Mouse (Mus musculus): ENCODE measurements at regions not wholly inside any gene's neighbourhood (a gene's known extent, or its start where the extent isn't known, plus 50 kb on each side); places are given as distances from the start of the nearest gene placed in this dataset.

GRCm38 (mm10) chr3:58153874-58154756, 260.4 kb upstream of the Tsc22d2 start:
- no peaks in the 10 kb centered on the region for H3K9me3 ChIP-seq (ENCODE audit: control insufficient read depth, low read length)
- no peak overlapping the region for H3K9ac ChIP-seq (ENCODE audit: low read depth, low read length)
- no peaks in the 10 kb centered on the region for H3K4me1 ChIP-seq (ENCODE audit: control insufficient read depth, insufficient read depth, low read depth, low read length)
- H3K4me3 ChIP-seq (ENCODE audit: low read length): no peak overlapping the region
- no peaks in the 10 kb centered on the region for H3K36me3 ChIP-seq (ENCODE audit: control insufficient read depth, insufficient read depth, low read length)
- no peak for ATAC-seq
- no peak overlapping the region for H3K27ac ChIP-seq (ENCODE audit: low read depth, low read length)
- H3K4me2 ChIP-seq (ENCODE audit: low read length): no peak overlapping the region
- H3K27me3 ChIP-seq (replicated peaks; ENCODE audit: control insufficient read depth, insufficient read depth, low read length): no peaks in the 10 kb centered on the region
- 80% methylated on average over 21 of the region's 21 CpGs for WGBS

- H3K4me2 ChIP-seq (ENCODE audit: low read length): no peak overlapping the region
- H3K9ac ChIP-seq (ENCODE audit: low read depth, low read length): no peak overlapping the region
- no peak overlapping the region for H3K27ac ChIP-seq (ENCODE audit: low read depth, low read length)
- H3K36me3 ChIP-seq (ENCODE audit: control insufficient read depth, insufficient read depth, low read length): no peaks in the 10 kb centered on the region
- H3K27me3 ChIP-seq (replicated peaks; ENCODE audit: control insufficient read depth, insufficient read depth, low read length): no peaks in the 10 kb centered on the region
- no peaks in the 10 kb centered on the region for H3K4me1 ChIP-seq (ENCODE audit: control insufficient read depth, insufficient read depth, low read depth, low read length)
- ATAC-seq: peak; percentile 53
- H3K4me3 ChIP-seq (ENCODE audit: low read length): no peak overlapping the region
- no peaks in the 10 kb centered on the region for H3K9me3 ChIP-seq (ENCODE audit: control insufficient read depth, low read length)
- 62% methylated on average over 3 of the region's 3 CpGs for WGBS
Observed at GRCm38 (mm10) chr3:58159384-58159783, 255.1 kb upstream of the Tsc22d2 start.

DNA sequence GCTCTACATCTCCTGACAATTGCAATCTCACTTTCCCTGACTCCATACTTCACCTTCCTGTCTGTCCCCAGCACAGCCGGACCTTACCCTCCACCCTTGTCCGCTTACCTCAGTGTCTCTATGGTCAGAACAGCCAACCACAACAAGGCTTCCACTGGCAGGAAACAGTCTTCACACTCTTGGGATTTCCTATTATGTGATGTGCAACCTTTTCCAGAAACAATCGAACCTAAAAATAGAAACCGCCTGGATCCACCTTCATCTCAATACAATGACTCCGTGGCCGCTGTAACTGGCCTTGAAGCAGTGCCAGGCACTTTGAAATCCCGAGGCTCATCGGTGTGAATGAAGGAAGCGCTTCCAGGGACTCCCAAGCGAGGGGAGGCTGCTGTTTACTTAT, 252.3 kb upstream of the Tsc22d2 start:
- H3K9me3 ChIP-seq (ENCODE audit: control insufficient read depth, low read length): no peaks in the 10 kb centered on the region
- H3K9ac ChIP-seq (ENCODE audit: low read depth, low read length): no peak overlapping the region
- H3K27ac ChIP-seq (ENCODE audit: low read depth, low read length): no peak overlapping the region
- WGBS: 32% methylated on average over 10 of the region's 10 CpGs
- H3K27me3 ChIP-seq (replicated peaks; ENCODE audit: control insufficient read depth, insufficient read depth, low read length): no peaks in the 10 kb centered on the region
- no peak overlapping the region for H3K4me2 ChIP-seq (ENCODE audit: low read length)
- H3K4me1 ChIP-seq (ENCODE audit: control insufficient read depth, insufficient read depth, low read depth, low read length): no peaks in the 10 kb centered on the region
- peak; percentile 34; the same call in 1 of the 2 replicates for ATAC-seq
- H3K36me3 ChIP-seq (ENCODE audit: control insufficient read depth, insufficient read depth, low read length): no peaks in the 10 kb centered on the region
- H3K4me3 ChIP-seq (ENCODE audit: low read length): no peak overlapping the region

DNA sequence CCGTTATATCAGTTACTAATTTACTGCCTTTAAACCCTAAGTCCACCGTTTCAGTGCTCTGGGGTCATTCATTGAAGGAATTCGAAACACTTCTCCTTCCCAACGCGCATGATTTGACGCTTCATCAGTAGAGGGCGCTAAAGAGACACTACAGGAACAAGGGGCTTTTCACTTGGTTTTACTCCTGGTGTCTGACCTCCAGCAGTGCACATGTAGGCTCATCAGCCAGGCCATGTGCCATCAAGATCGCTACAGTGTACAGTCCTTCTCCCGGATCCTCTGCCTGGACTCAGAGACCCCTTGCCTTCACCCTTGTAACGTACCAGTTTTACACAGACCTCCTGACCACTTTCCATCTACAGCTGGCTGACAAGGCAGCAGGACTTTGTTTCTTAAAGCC, 250.7 kb upstream of the Tsc22d2 start:
- Histone ChIP-seq H3K27ac (ENCODE audit: low read depth, low read length) (no peak overlapping the region), H3K27me3 (replicated peaks; ENCODE audit: control insufficient read depth, insufficient read depth, low read length) (no peaks in the 10 kb centered on the region), H3K4me1 (ENCODE audit: control insufficient read depth, insufficient read depth, low read depth, low read length) (no peaks in the 10 kb centered on the region), H3K9me3 (ENCODE audit: control insufficient read depth, low read length) (no peaks in the 10 kb centered on the region), H3K4me2 (ENCODE audit: low read length) (peak overlapping the region; percentile 25; the same call in 1 of the 2 replicates), H3K4me3 (ENCODE audit: low read length) (no peak overlapping the region), H3K36me3 (ENCODE audit: control insufficient read depth, insufficient read depth, low read length) (no peaks in the 10 kb centered on the region), H3K9ac (ENCODE audit: low read depth, low read length) (no peak overlapping the region)
- ATAC-seq: peak; percentile 65
- WGBS: 8% methylated on average over 10 of the region's 10 CpGs

DNA sequence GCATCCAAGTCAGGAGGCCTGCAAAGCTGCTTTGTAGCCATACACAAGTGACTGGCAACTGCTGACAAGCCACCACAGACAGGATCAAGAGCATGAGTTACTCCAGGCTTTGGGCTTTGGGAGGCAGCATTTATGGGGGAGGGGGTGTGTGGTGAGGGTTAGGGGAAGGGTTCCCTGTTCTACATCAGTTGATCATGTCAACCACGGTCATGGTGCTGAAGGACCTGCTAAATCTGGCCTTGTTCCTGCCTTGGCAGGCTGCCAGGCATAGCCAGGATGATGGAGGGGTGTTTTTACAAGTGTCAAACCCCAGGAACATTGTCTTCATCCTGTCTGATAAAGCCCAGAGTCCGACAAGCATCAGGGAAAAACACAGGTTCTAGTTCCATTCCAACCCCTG, 247.9 kb upstream of the Tsc22d2 start:
- 55% methylated on average over 2 of the region's 2 CpGs for WGBS
- Histone ChIP-seq H3K4me3 (ENCODE audit: low read length) (no peak overlapping the region), H3K9me3 (ENCODE audit: control insufficient read depth, low read length) (no peaks in the 10 kb centered on the region), H3K27ac (ENCODE audit: low read depth, low read length) (no peak overlapping the region), H3K9ac (ENCODE audit: low read depth, low read length) (no peak overlapping the region), H3K36me3 (ENCODE audit: control insufficient read depth, insufficient read depth, low read length) (no peaks in the 10 kb centered on the region), H3K4me2 (ENCODE audit: low read length) (no peak overlapping the region), H3K4me1 (ENCODE audit: control insufficient read depth, insufficient read depth, low read depth, low read length) (no peaks in the 10 kb centered on the region), H3K27me3 (replicated peaks; ENCODE audit: control insufficient read depth, insufficient read depth, low read length) (no peaks in the 10 kb centered on the region)
- ATAC-seq: no peak

DNA sequence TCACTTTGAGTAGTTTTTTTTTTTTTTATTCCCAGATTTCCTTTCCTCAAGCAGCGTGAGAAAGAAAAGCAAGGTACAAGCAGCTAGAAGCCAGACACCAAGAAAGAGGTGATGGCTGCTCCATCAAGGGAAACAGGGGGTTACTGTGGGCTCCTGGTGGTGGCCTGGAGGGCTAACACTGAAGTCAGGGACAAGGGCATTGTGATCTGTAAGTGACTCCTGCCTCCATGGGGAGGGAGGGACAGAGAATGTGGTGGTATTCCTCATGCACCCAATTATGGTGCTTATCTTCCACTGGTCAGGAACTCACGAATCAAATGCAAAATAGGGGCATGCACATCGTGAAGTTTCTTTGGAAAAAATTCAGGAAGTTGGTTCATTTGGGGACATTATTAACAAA, 247.4 kb upstream of the Tsc22d2 start:
- no peak overlapping the region for H3K4me2 ChIP-seq (ENCODE audit: low read length)
- H3K27me3 ChIP-seq (replicated peaks; ENCODE audit: control insufficient read depth, insufficient read depth, low read length): no peaks in the 10 kb centered on the region
- no peak overlapping the region for H3K9ac ChIP-seq (ENCODE audit: low read depth, low read length)
- no peak overlapping the region for H3K4me3 ChIP-seq (ENCODE audit: low read length)
- H3K27ac ChIP-seq (ENCODE audit: low read depth, low read length): no peak overlapping the region
- H3K36me3 ChIP-seq (ENCODE audit: control insufficient read depth, insufficient read depth, low read length): no peaks in the 10 kb centered on the region
- ATAC-seq: no peak
- no peaks in the 10 kb centered on the region for H3K4me1 ChIP-seq (ENCODE audit: control insufficient read depth, insufficient read depth, low read depth, low read length)
- H3K9me3 ChIP-seq (ENCODE audit: control insufficient read depth, low read length): no peaks in the 10 kb centered on the region
- 95% methylated on average over 3 of the region's 3 CpGs for WGBS

DNA sequence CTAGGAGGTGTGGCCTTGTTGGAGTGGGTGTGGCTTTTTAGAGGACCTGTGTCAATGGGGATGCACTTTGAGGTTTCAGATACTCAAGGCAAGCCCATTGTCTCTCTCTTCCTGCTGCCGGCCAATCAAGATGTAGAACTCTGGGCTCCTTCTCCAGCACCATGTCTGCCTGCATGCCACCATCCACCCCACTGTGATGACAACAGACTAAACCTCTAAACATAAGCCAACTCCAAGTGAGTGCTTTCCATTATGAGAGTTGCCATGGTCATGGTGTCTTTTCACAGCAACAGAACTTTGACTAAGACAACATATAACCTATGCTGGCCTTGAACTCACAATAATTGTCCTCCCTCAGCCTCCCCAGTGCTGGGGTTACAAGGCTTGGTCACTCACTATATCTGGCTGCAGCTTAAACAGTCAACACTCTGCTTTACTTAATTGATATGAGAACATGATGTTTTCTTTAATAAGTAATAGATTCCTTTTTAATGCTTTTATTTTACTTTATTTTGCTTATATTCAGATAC, 246.7 kb upstream of the Tsc22d2 start:
- 93% methylated on average over 1 of the region's 1 CpGs for WGBS
- Histone ChIP-seq H3K4me3 (ENCODE audit: low read length) (no peak overlapping the region), H3K9me3 (ENCODE audit: control insufficient read depth, low read length) (no peaks in the 10 kb centered on the region), H3K9ac (ENCODE audit: low read depth, low read length) (no peak overlapping the region), H3K27me3 (replicated peaks; ENCODE audit: control insufficient read depth, insufficient read depth, low read length) (no peaks in the 10 kb centered on the region), H3K27ac (ENCODE audit: low read depth, low read length) (no peak overlapping the region), H3K4me2 (ENCODE audit: low read length) (no peak overlapping the region), H3K36me3 (ENCODE audit: control insufficient read depth, insufficient read depth, low read length) (no peaks in the 10 kb centered on the region), H3K4me1 (ENCODE audit: control insufficient read depth, insufficient read depth, low read depth, low read length) (no peaks in the 10 kb centered on the region)
- ATAC-seq: no peak

DNA sequence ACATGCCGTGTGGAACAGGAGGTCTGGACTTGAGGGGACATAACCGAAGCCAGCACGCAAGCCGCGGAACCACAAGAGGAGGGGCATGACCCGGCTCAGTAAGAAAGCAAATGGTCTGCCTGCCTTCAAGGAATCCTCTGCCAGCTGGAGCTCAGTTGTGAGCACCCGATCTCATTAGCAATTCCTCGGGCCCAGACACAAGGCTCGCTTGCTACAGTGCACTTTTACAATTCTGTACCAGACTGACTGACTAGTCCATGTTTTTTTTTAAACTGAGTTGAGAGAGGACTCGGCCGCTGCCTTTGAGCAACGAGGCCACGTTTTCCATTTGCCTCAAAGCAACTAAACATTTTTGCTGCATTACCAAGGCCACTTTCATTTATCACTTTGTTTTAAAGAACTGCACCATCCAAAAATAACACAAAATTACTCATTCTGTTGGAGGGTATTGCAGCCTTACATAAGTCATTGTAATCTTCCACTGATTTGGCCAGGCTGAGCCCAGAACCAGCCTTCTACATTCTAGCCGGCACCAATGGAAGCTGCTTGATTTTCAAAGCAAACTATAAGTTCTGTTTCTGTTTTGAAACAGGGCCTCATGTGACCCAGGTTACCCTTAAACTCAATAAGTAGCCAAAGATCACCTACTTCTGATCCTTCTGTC, 245.9 kb upstream of the Tsc22d2 start:
- WGBS: 37% methylated on average over 14 of the region's 14 CpGs
- Histone ChIP-seq H3K36me3 (ENCODE audit: control insufficient read depth, insufficient read depth, low read length) (no peaks in the 10 kb centered on the region), H3K9me3 (ENCODE audit: control insufficient read depth, low read length) (no peaks in the 10 kb centered on the region), H3K27ac (ENCODE audit: low read depth, low read length) (0 out of 2 replicates have a peak overlapping the region, but pooled peaks have one; percentile 3), H3K4me1 (ENCODE audit: control insufficient read depth, insufficient read depth, low read depth, low read length) (no peaks in the 10 kb centered on the region), H3K27me3 (replicated peaks; ENCODE audit: control insufficient read depth, insufficient read depth, low read length) (no peaks in the 10 kb centered on the region), H3K4me3 (ENCODE audit: low read length) (no peak overlapping the region), H3K4me2 (ENCODE audit: low read length) (no peak overlapping the region), H3K9ac (ENCODE audit: low read depth, low read length) (no peak overlapping the region)
- peak; percentile 79 for ATAC-seq

GRCm38 (mm10) chr3:58169786-58170185, 244.7 kb upstream of the Tsc22d2 start:
- Histone ChIP-seq H3K27ac (ENCODE audit: low read depth, low read length) (no peak overlapping the region), H3K4me2 (ENCODE audit: low read length) (no peak overlapping the region), H3K36me3 (ENCODE audit: control insufficient read depth, insufficient read depth, low read length) (no peaks in the 10 kb centered on the region), H3K9me3 (ENCODE audit: control insufficient read depth, low read length) (no peaks in the 10 kb centered on the region), H3K4me1 (ENCODE audit: control insufficient read depth, insufficient read depth, low read depth, low read length) (no peaks in the 10 kb centered on the region), H3K9ac (ENCODE audit: low read depth, low read length) (no peak overlapping the region), H3K4me3 (ENCODE audit: low read length) (no peak overlapping the region), H3K27me3 (replicated peaks; ENCODE audit: control insufficient read depth, insufficient read depth, low read length) (no peaks in the 10 kb centered on the region)
- 78% methylated on average over 6 of the region's 6 CpGs for WGBS
- ATAC-seq: no peak

All from hindbrain, embryonic 16.5 days (tissue).